Mouse (Mus musculus) thymus, adult 2 months (tissue): ENCODE data around the gene Sdsl. TPM values are rescaled to one million over a fixed set of nuclear protein-coding genes. Genes with fewer than 3 reads are reported as not detected.

Experiments
- DNase-seq: peaks from one replicate; pipeline ENCODE4 v3.0.0; 2021
- H3K27ac ChIP-seq: fragments of 200-500 bp; 2 replicates; pipeline ENCODE4 v1.5.1; 2012; ENCODE audit warnings: low read length, control low read depth; ENCODE audit not compliant: control insufficient read depth, insufficient read depth
- H3K27me3 ChIP-seq: fragments of 200-500 bp; 2 replicates; pipeline ENCODE4 v1.6.1; 2012; ENCODE audit warnings: mild to moderate bottlenecking, low read length, moderate library complexity, mixed read lengths; ENCODE audit not compliant: control insufficient read depth, insufficient read depth
- H3K36me3 ChIP-seq: fragments of 200-500 bp; 2 replicates; pipeline ENCODE4 v1.6.1; 2012; ENCODE audit warnings: mild to moderate bottlenecking, low read length, moderate library complexity; ENCODE audit not compliant: control insufficient read depth, insufficient read depth
- H3K4me1 ChIP-seq: fragments of 200-500 bp; replicated peaks from 2 replicates; pipeline ENCODE4 v1.6.1; 2012; ENCODE audit warnings: low read length; ENCODE audit not compliant: control insufficient read depth, insufficient read depth
- H3K4me3 ChIP-seq: fragments of 200-500 bp; 2 replicates; pipeline ENCODE4 v1.5.1; 2012; ENCODE audit warnings: mild to moderate bottlenecking, low read length, control low read depth, moderate library complexity; ENCODE audit not compliant: control insufficient read depth, insufficient read depth
- CTCF ChIP-seq: fragments of 200-500 bp; IDR thresholded peaks from 2 replicates; pipeline ENCODE4 v1.5.1; 2012; ENCODE audit warnings: mild to moderate bottlenecking, control low read depth, low read length, moderate library complexity, borderline replicate concordance; ENCODE audit not compliant: control insufficient read depth, poor library complexity, insufficient read depth; ENCODE audit errors: extremely low read depth
- POLR2A ChIP-seq: fragments of 200-500 bp; IDR thresholded peaks from 2 replicates; pipeline ENCODE4 v1.6.1; 2012; ENCODE audit warnings: mild to moderate bottlenecking, low read length, control low read depth, moderate library complexity; ENCODE audit not compliant: control insufficient read depth, poor library complexity, insufficient read depth; ENCODE audit errors: extremely low read depth
- WGBS: fragments of 180-500 bp; shearing (Covaris S2); methylation state at CpG from one replicate; pipeline ENCODE4 v1.1.7; 2018; 5-methylcytosine and 5-hydroxymethylcytosine counted together
- polyA plus RNA-seq: library from polyadenylated mRNA; depleted of rRNA; stranded (reverse); fragments of >200 nt; gene quantifications from 2 replicates; pipeline ENCODE4 v1.2.3, GENCODE M21; 2012

Gene Sdsl
- polyA plus RNA-seq, 1 experiment, result 2.5 TPM

DNA sequence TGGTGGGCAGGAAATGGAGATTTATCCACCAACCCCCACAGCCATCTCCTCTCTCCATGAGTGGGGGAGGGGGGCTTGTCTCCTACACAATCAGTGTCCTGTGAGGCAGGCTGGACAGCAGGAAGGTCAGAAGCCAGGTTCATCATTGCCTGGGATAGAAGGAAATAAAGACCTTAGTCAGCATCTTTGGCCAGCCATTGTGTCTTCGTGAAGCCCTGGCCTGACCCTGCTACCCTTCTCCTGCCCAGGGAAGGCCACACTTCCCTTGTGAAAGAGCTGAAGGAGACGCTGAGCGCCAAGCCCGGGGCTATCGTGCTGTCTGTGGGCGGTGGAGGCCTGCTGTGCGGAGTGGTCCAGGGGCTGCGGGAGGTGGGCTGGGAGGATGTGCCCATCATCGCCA, 8.6 kb upstream of the Sdsl start:
- H3K27me3 ChIP-seq, result no peaks in the 10 kb centered on the region; the same call in 1 of the 2 replicates
- DNase-seq, result no peak
- H3K36me3 ChIP-seq, result no peaks in the 10 kb centered on the region
- H3K4me3 ChIP-seq, result no peak overlapping the region
- H3K4me1 ChIP-seq, result no peaks in the 10 kb centered on the region
- no peak for TF ChIP-seq POLR2A
- no peak for TF ChIP-seq CTCF
- WGBS, result 76% methylated on average over 9 of the region's 9 CpGs
- H3K27ac ChIP-seq, result no peak overlapping the region

DNA sequence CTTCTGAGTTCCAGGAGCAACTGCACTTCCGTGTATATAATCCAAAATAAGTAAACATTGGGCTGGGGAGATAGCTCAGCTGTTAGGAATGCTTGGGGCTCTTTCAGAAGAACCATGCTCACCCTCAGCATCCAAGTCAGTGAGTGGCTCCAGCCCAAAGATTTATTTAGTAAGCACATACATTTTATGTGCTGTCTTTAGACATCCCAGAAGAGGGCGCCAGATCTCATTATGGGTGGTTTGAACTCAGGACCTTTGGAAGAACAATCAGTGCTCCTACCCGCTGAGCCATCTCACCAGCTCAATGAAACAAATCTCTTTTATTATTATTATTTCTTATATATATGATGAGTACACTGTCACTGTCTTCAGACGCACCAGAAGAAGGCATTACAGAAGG, 6.9 kb upstream of the Sdsl start:
- WGBS, result 70% methylated on average over 4 of the region's 4 CpGs
- no peaks in the 10 kb centered on the region; the same call in 1 of the 2 replicates for H3K27me3 ChIP-seq
- TF ChIP-seq POLR2A, result no peak
- no peak for TF ChIP-seq CTCF
- DNase-seq, result peak; percentile 18
- no peaks in the 10 kb centered on the region for H3K36me3 ChIP-seq
- no peak overlapping the region for H3K27ac ChIP-seq
- no peaks in the 10 kb centered on the region for H3K4me1 ChIP-seq
- H3K4me3 ChIP-seq, result no peak overlapping the region

DNA sequence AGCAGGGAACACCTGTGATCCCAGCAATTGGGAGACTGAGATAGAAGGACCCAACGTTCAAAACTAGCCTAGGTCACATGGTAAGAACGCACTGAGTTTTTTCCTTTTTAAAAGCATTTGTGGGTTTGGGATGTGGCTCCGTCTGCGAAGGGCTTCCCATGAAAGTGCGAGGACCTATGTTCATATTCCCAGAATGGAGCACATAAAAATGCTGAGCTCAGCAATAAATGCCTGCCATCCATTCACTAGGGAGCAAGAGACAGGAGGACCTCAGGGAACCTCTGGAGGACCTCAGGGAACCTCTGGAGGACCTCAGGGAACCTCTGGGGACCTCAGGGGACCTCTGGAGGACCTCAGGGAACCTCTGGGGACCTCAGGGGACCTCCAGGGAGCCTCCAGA, 5.4 kb upstream of the Sdsl start:
- Histone ChIP-seq H3K27ac (no peak overlapping the region), H3K4me1 (no peaks in the 10 kb centered on the region), H3K27me3 (no peaks in the 10 kb centered on the region; the same call in 1 of the 2 replicates), H3K4me3 (no peak overlapping the region), H3K36me3 (no peaks in the 10 kb centered on the region)
- no peak for DNase-seq
- TF ChIP-seq POLR2A (no peak), CTCF (no peak)
- 89% methylated on average over 5 of the region's 5 CpGs for WGBS

DNA sequence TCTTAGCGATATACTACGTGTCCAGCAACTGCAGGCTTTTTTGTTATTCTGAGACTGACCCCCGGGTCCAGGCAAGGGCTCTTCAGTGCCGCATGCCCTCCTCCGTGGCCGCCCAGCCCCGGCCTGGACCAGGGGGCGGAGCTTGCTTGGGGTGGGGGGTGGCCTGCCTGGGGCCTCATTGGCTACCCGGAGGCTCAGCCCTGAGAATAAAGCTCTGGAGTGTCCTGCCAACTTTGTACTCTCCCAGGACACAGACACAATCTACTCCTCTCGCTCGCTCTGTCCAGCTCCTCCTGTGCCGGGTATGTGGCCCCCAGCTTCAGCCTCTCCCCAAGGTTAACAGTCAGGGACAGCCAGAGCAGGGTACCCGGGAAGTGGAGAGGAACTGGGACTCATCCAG, 3.7 kb upstream of the Sdsl start, which contains the start of gene Sds:
TSS of gene Sds (plus strand) at position 231 of the 400 bp plus-strand sequence.
- no peak for DNase-seq
- no peak within 1 kb of the TSS for H3K27ac ChIP-seq
- TF ChIP-seq CTCF, result no peak
- TF ChIP-seq POLR2A, result no peak
- H3K27me3 ChIP-seq, result no peaks in the 10 kb centered on the region; the same call in 1 of the 2 replicates
- no peaks in the 10 kb centered on the region for H3K36me3 ChIP-seq
- H3K4me1 ChIP-seq, result no peaks in the 10 kb centered on the region
- no peak within 1 kb of the TSS for H3K4me3 ChIP-seq
- 42% methylated on average over 13 of the region's 13 CpGs for WGBS

DNA sequence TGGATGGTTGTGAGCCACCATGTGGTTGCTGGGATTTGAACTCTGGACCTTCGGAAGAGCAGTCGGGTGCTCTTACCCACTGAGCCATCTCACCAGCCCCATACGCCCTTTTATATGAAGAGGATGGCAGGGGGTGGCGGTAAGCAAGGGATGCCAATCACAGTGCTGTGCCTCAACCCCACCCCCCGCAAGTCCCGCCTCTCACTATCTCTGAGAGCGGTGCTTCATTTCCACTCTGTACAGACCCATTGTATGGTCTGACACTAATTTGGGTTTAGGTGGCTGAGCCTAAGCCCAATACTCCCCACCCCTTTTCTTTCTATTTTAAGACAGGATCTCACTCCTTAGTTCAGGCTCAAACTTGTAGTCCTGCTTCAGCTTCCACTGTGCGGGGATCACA, 3.3 kb upstream of the Sdsl start:
- WGBS, result 79% methylated on average over 8 of the region's 8 CpGs

DNA sequence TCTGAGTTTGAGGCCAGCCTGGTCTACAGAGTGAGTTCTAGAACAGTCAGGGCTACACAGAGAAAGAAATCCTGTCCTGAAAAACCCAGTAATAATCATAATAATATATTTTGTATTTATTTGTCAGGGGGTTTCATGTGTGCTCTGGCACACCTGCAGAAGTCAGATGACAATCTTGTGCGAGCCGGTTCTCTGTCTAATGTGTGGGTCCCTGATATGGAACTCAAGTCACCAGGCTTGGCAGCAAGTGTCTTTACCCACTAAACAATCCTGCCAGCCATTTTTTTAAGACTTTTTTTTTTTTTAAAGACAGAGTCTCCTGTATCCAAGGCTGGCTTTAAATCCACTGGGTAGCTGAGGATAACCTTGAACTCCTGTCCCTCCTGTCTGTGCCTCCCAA, 751 bp upstream of the Sdsl start:
- H3K4me1 ChIP-seq, result no peaks in the 10 kb centered on the region
- no peaks in the 10 kb centered on the region; the same call in 1 of the 2 replicates for H3K27me3 ChIP-seq
- no peaks in the 10 kb centered on the region for H3K36me3 ChIP-seq
- WGBS, result 82% methylated on average over 2 of the region's 2 CpGs
- TF ChIP-seq POLR2A (no peak), CTCF (no peak)
- DNase-seq, result no peak
- no peak overlapping the region for H3K4me3 ChIP-seq
- no peak overlapping the region for H3K27ac ChIP-seq

More for the DNA sequence above, 3.3 kb upstream of the Sdsl start:
- DNase-seq, result no peak
- TF ChIP-seq POLR2A (no peak), CTCF (no peak)
- H3K4me1 ChIP-seq, result no peaks in the 10 kb centered on the region
- no peaks in the 10 kb centered on the region for H3K36me3 ChIP-seq
- H3K4me3 ChIP-seq, result no peak overlapping the region
- no peaks in the 10 kb centered on the region; the same call in 1 of the 2 replicates for H3K27me3 ChIP-seq
- H3K27ac ChIP-seq, result no peak overlapping the region

DNA sequence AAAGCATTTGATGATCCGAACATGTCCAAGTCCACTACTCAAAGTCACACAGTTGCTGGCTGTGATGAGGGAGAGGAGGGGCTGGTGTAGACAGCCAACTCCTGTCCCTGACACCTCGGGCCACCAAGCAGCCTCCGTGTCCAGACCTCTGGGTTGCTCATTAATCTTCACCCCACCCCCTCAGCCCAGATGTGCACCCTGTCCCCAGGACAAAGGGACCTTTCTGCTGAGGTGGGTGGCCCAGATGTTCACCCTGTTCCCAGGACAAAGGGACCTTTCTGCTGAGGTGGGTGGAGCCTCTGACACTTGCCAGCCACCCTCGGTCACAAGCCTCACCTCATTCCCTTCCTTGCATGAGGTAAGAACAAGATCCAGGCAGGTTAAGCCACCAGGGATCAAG, 1.1 kb downstream of the Sdsl start:
- no peak for TF ChIP-seq CTCF
- no peak for TF ChIP-seq POLR2A
- H3K27ac ChIP-seq, result no peak overlapping the region
- no peak overlapping the region for H3K4me3 ChIP-seq
- WGBS, result 72% methylated on average over 4 of the region's 4 CpGs
- H3K4me1 ChIP-seq, result no peaks in the 10 kb centered on the region
- no peaks in the 10 kb centered on the region for H3K36me3 ChIP-seq
- no peaks in the 10 kb centered on the region for H3K27me3 ChIP-seq
- no peak for DNase-seq
